25 mouse cellular contexts compared by ENCODE assay signal in genomic region chr11:50459250-50459649, GRCm38 (mm10). TPM values are rescaled to one million over a fixed set of nuclear protein-coding genes. Genes with fewer than 3 reads are reported as not detected.
DNase-seq lines count a peak whose midpoint lies in the region; ATAC-seq and TF ChIP-seq lines count a peak whose summit lies in the region.
"Had no signal": no experiment of that assay in that cellular context is flagged by ENCODE, and none has a peak within 500 bp of the region (broad histone marks: within the 10 kb centered on the region; RNA-seq: fewer than 3 reads in every experiment).

No protein-coding gene starts in this region.

- H3K27ac ChIP-seq in kidney, embryonic 14.5 days (ENCODE audit: low read depth, low read length) = no peak overlapping the region
- H3K27ac ChIP-seq: embryonic facial prominence, embryonic 13.5 days; forebrain, embryonic 10.5 days; forebrain, embryonic 15.5 days; gastrocnemius, adult 2 months; heart, adult 2 months; hindbrain, embryonic 14.5 days; left cerebral cortex, adult 2 months; limb, embryonic 13.5 days; lung, embryonic 15.5 days; midbrain, embryonic 13.5 days had no signal

- no peaks in the 10 kb centered on the region for H3K9me3 ChIP-seq in kidney, embryonic 14.5 days (ENCODE audit: control insufficient read depth, low read length)
- H3K9me3 ChIP-seq: embryonic facial prominence, embryonic 13.5 days; forebrain, embryonic 10.5 days; forebrain, embryonic 15.5 days; heart, embryonic 12.5 days; limb, embryonic 13.5 days; lung, embryonic 15.5 days; midbrain, embryonic 13.5 days had no signal

- TF ChIP-seq CTCF in Patski (IDR thresholded peaks at IDR 0.05) = no peak

- H3K4me1 ChIP-seq in kidney, embryonic 14.5 days (ENCODE audit: control insufficient read depth, insufficient read depth, low read length) = peaks cover 8% of the 10 kb centered on the region; the same call in 1 of the 2 replicates

- no peak for ATAC-seq in kidney, embryonic 14.5 days (ENCODE audit: low FRiP score, low TSS enrichment)
- peak; percentile 71 for ATAC-seq in Patski
- no peak for ATAC-seq in megakaryocyte, adult 5-6 weeks (ENCODE audit: poor library complexity, severe bottlenecking)
- ATAC-seq: CD4-positive, CD25-positive, alpha-beta regulatory T cell, adult 4 months; forebrain, embryonic 15.5 days; intestine, postnatal 0 days; midbrain, embryonic 13.5 days had no signal

- peak; percentile 24 for DNase-seq in adrenal gland, postnatal 14 days
- no peak for DNase-seq in adrenal gland, postnatal 25 days
- DNase-seq in kidney, adult 9 months = peak; percentile 38
- peak; percentile 14 for DNase-seq in 3T3-L1 (ENCODE audit: low read depth, low spot score)
- peak; percentile 50 for DNase-seq in Patski (ENCODE audit: low read depth, low spot score)
- DNase-seq: cerebellum, adult 11-12 months; cerebellum, adult 9-11 months; gastrocnemius, adult 2 months; gastrocnemius, postnatal 36 days; heart, adult 2 months; lung, postnatal 36 days had no signal

- H3K4me3 ChIP-seq in kidney, embryonic 14.5 days (ENCODE audit: low read length) = no peak overlapping the region
- H3K4me3 ChIP-seq: embryonic facial prominence, embryonic 13.5 days; forebrain, embryonic 10.5 days; forebrain, embryonic 15.5 days; gastrocnemius, adult 2 months; heart, adult 2 months; heart, embryonic 12.5 days; left cerebral cortex, adult 2 months; limb, embryonic 13.5 days; lung, embryonic 15.5 days; midbrain, embryonic 13.5 days had no signal

- POLR2A ChIA-PET in Patski (lab: Charles Lee) = no interaction called here

- H3K27me3 ChIP-seq in kidney, embryonic 14.5 days (ENCODE audit: control insufficient read depth, insufficient read depth, low read length) = no peaks in the 10 kb centered on the region; the same call in 1 of the 2 replicates
- H3K27me3 ChIP-seq in Patski = peaks cover 2% of the 10 kb centered on the region
- H3K27me3 ChIP-seq: embryonic facial prominence, embryonic 13.5 days; forebrain, embryonic 15.5 days; midbrain, embryonic 13.5 days had no signal

- CTCF ChIA-PET in Patski (lab: Charles Lee) = no interaction called here

- WGBS in kidney, embryonic 14.5 days = 65% methylated on average over 2 of the region's 2 CpGs

- no peak overlapping the region for H3K9ac ChIP-seq in kidney, embryonic 14.5 days (ENCODE audit: low read depth, low read length)
- H3K9ac ChIP-seq: embryonic facial prominence, embryonic 13.5 days; forebrain, embryonic 15.5 days; heart, embryonic 12.5 days; hindbrain, embryonic 14.5 days; limb, embryonic 13.5 days; lung, embryonic 15.5 days; midbrain, embryonic 13.5 days had no signal

- in situ Hi-C loops in Patski (cut with MboI; ENCODE audit: low pct_unique_long_range_greater_than_20kb) = loop anchor here (5.0 kb wide), 1 partner anchor 308 kb away; no protein-coding TSS in a partner anchor

- H3K4me2 ChIP-seq in kidney, embryonic 14.5 days (replicated peaks; ENCODE audit: low read depth, low read length) = no peak overlapping the region
- H3K4me2 ChIP-seq: embryonic facial prominence, embryonic 13.5 days; forebrain, embryonic 15.5 days; heart, embryonic 12.5 days; hindbrain, embryonic 14.5 days; limb, embryonic 13.5 days; liver, embryonic 11.5 days; lung, embryonic 15.5 days; midbrain, embryonic 13.5 days had no signal

- H3K36me3 ChIP-seq in kidney, embryonic 14.5 days (ENCODE audit: control insufficient read depth, insufficient read depth, low read length) = no peaks in the 10 kb centered on the region
- H3K36me3 ChIP-seq: embryonic facial prominence, embryonic 13.5 days; forebrain, embryonic 10.5 days; forebrain, embryonic 15.5 days; heart, embryonic 12.5 days; limb, embryonic 13.5 days; lung, embryonic 15.5 days; midbrain, embryonic 13.5 days had no signal

RNA-seq across cellular contexts. Expression of gene Rufy1, which starts 28.3 kb away (rescaled TPM):
- total RNA-seq in adrenal gland, postnatal 14 days (2021) = 27.1 and 29.5 TPM in 2 replicates
- total RNA-seq in adrenal gland, postnatal 25 days (2021) = 37.8 and 41.8 TPM in 2 replicates
- 20.8 and 29.3 TPM in 2 replicates for polyA plus RNA-seq in kidney, embryonic 14.5 days (2014; fragmentation: Nextera tagmentation; extraction: Ambion mirVana)
- 35.8 TPM for polyA plus RNA-seq in Patski (2021)
- total RNA-seq in megakaryocyte, adult 5-6 weeks (2015) = 51.2 and 53.0 TPM in 2 replicates
- total RNA-seq in megakaryocyte, adult 5-6 weeks (2017) = 81.6 and 82.2 TPM in 2 replicates
